Mouse (Mus musculus): ENCODE measurements around the gene Padi6. TPM values are rescaled to one million over a fixed set of nuclear protein-coding genes. Genes with fewer than 3 reads are reported as not detected.

The Padi6 gene
- total RNA-seq, 2 experiments from 2014 or later: not detected

GRCm38 (mm10) chr4:140709617-140710016 is 32.8 kb downstream of the Padi6 start:
- DNase-seq (ENCODE audit: extremely low spot score in 1 of 2, low spot score in 1 of 2): no peak

GRCm38 (mm10) chr4:140709111-140709510 is 33.3 kb downstream of the Padi6 start:
- DNase-seq (ENCODE audit: extremely low spot score in 1 of 2, low spot score in 1 of 2): no peak

- no peak for DNase-seq (ENCODE audit: extremely low spot score in 1 of 2, low spot score in 1 of 2)
Measured at GRCm38 (mm10) chr4:140708297-140708927, 34.0 kb downstream of the Padi6 start.

GRCm38 (mm10) chr4:140707615-140708014 is 34.8 kb downstream of the Padi6 start:
- no peak for DNase-seq (ENCODE audit: extremely low spot score in 1 of 2, low spot score in 1 of 2)

- no peak for DNase-seq (ENCODE audit: extremely low spot score in 1 of 2, low spot score in 1 of 2)
Measured at GRCm38 (mm10) chr4:140704166-140704565, 38.3 kb downstream of the Padi6 start.

- no peak for DNase-seq (ENCODE audit: extremely low spot score in 1 of 2, low spot score in 1 of 2)
Measured at GRCm38 (mm10) chr4:140703636-140704035, 38.8 kb downstream of the Padi6 start.

- peak; percentile 62 to 63 for DNase-seq (ENCODE audit: extremely low spot score in 1 of 2, low spot score in 1 of 2)
Measured at GRCm38 (mm10) chr4:140702611-140703327, 39.7 kb downstream of the Padi6 start.

GRCm38 (mm10) chr4:140701716-140702561 is 40.5 kb downstream of the Padi6 start:
- DNase-seq (ENCODE audit: extremely low spot score in 1 of 2, low spot score in 1 of 2): no peak

GRCm38 (mm10) chr4:140701049-140701715 is 41.3 kb downstream of the Padi6 start:
- peak; percentile 67 to 85 for DNase-seq (ENCODE audit: extremely low spot score in 1 of 2, low spot score in 1 of 2)

- DNase-seq (ENCODE audit: extremely low spot score in 1 of 2, low spot score in 1 of 2): no peak
Measured at GRCm38 (mm10) chr4:140700269-140701018, 42.0 kb downstream of the Padi6 start, which contains the start of gene Rcc2. Rcc2 (plus strand) TSS chr4:140700541.

GRCm38 (mm10) chr4:140699441-140700127 is 42.9 kb downstream of the Padi6 start:
- DNase-seq (ENCODE audit: extremely low spot score in 1 of 2, low spot score in 1 of 2): peak; percentile 40 to 48

GRCm38 (mm10) chr4:140695675-140696585 is 46.5 kb downstream of the Padi6 start:
- DNase-seq (ENCODE audit: extremely low spot score in 1 of 2, low spot score in 1 of 2): no peak

GRCm38 (mm10) chr4:140695146-140695545 is 47.3 kb downstream of the Padi6 start:
- DNase-seq (ENCODE audit: extremely low spot score in 1 of 2, low spot score in 1 of 2): no peak

GRCm38 (mm10) chr4:140694551-140695060 is 47.8 kb downstream of the Padi6 start:
- DNase-seq (ENCODE audit: extremely low spot score in 1 of 2, low spot score in 1 of 2): no peak

GRCm38 (mm10) chr4:140693513-140693912 is 48.9 kb downstream of the Padi6 start:
- DNase-seq (ENCODE audit: extremely low spot score in 1 of 2, low spot score in 1 of 2): no peak

GRCm38 (mm10) chr4:140691481-140691880 is 51.0 kb downstream of the Padi6 start:
- no peak for DNase-seq (ENCODE audit: extremely low spot score in 1 of 2, low spot score in 1 of 2)

GRCm38 (mm10) chr4:140689873-140690655 is 52.4 kb downstream of the Padi6 start:
- no peak for DNase-seq (ENCODE audit: extremely low spot score in 1 of 2, low spot score in 1 of 2)

Data from layer of hippocampus, postnatal 25 days (tissue).